Mouse (Mus musculus): ENCODE data around the gene Myo1b.
"Not testable (repeated sequence)": the region's sequence is repeated elsewhere in the genome, so short reads cannot be mapped to it uniquely, and the experiment has no call there.

Gene Myo1b

DNA sequence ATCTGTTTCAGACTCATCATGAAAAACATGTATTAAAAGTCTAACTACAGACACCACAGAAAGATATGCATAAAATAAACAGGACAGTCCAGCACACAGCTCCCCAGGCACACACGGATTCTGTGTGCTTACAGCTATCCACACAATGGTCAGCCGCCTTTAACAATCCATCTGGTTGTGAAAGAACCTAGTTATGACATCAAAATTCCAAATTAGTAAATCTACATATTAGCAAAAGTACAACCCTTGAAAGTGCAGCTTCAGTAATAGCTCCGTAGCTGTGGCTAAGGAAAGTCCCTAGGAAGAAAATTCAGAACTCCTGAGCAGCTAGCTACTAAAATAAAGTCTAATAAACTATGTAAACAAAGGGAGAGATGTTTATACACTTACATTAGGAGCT is 21.1 kb downstream of the Myo1b start:
- DNase-seq = no peak

- peak; percentile 23 to 47 for DNase-seq
These were observed 22.1 kb downstream of the Myo1b start for GRCm38 (mm10) chr1:51893521-51894355.

- DNase-seq = no peak
These were observed 23.9 kb downstream of the Myo1b start for GRCm38 (mm10) chr1:51892005-51892404.

- no peak for DNase-seq
These were observed 27.6 kb downstream of the Myo1b start for GRCm38 (mm10) chr1:51888046-51888813.

DNA sequence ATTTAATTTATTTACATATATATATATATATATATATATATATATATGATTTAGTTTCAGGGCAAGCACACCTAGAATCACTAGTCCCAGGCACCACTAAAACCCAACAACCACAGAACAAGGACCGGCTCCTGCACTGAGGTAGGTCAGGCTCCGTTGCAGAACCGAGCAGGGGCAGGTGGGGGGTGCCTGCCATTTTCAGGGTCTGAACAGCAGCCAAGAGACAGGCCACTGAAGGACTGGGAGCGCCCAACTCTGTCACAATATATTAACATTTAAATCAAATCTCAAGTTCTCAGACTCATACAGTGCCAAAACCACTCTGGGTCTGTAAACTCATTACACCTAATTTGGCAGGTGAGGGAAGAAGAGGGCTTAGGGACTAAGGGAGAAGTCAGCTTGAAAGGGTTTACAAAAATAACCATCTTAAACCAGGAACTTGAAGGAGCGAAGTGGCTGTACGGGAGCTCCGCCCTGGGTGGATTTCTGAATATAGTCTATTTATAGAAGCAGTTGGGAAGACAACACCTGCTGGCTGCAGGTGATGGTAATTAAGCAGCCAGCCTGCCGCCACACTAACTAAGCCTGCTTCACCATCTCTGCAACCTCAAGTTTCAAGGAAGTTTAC is 30.4 kb downstream of the Myo1b start:
- DNase-seq = no peak

DNA sequence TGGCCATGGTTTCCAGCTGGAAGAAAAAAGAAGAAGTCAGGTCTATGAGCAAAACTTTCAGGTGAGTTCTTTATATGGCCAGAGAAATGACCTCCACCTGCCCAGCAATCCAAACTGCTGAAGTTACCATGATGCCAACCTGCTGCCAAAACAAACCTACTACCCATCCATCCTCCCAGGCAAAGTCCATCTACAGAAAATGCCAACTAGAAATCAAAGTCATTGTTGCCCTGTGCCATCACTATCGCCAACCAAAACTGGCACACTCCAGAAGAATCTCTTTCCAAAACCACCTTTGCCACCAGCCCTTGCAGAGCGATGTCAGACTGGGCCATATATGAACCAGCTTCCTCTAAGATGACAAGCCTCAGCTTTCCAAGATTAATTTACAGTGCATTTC is 32.7 kb downstream of the Myo1b start:
- no peak for DNase-seq

- no peak for DNase-seq
These were observed 33.1 kb downstream of the Myo1b start for GRCm38 (mm10) chr1:51882752-51883151.

GRCm38 (mm10) chr1:51879927-51880814 is 35.7 kb downstream of the Myo1b start:
- no peak for DNase-seq

DNA sequence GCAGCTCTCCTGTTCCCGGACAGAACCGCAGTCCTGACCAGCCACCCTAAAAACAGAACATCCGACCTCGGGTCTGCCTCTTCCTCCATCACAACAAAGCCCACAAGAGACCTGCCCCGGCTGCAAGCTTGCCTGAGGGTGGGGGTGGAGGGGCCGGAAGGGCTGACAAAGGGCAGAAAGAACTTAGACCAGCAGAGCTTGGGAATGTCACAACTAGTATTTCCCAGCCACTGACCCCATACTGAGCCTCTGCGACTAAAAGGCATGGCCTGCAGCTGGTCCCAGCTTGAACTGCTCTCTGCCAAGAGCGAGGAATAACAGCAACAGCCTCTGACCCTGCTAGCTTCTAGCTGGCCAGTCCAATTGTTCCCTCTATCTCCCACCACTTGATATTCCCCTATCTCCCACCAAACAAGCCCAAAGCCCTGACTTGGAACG is 36.5 kb downstream of the Myo1b start:
- DNase-seq = peak; percentile 32 to 66

- no peak for DNase-seq
These were observed 40.2 kb downstream of the Myo1b start for GRCm38 (mm10) chr1:51875462-51876225.

- DNase-seq = no peak
These were observed 43.2 kb downstream of the Myo1b start for GRCm38 (mm10) chr1:51872493-51873261.

GRCm38 (mm10) chr1:51871234-51871633 is 44.6 kb downstream of the Myo1b start:
- not testable (repeated sequence) for DNase-seq

- no peak for DNase-seq
These were observed 52.9 kb downstream of the Myo1b start for GRCm38 (mm10) chr1:51862828-51863421.

DNA sequence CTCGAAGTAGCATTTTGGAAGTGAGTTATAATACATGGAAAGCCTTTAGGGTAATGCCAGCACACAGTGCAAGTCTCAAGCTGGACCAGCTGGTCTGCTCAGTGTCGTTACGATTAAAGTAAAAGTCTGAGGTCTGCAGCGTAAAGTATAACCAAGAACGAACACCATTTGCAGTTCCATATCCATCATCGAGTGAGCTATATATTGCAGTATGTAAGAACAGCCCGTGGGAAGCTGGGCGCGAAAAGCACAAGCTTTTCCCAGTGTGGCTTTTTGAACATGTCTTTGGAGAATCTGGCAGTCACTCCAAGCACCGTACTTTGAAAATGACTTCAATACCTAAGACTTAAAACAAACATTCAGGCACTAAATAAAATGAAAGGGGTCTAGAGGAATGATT is 55.0 kb downstream of the Myo1b start:
- no peak for DNase-seq

- no peak for DNase-seq
These were observed 58.9 kb downstream of the Myo1b start for GRCm38 (mm10) chr1:51856946-51857345.

DNA sequence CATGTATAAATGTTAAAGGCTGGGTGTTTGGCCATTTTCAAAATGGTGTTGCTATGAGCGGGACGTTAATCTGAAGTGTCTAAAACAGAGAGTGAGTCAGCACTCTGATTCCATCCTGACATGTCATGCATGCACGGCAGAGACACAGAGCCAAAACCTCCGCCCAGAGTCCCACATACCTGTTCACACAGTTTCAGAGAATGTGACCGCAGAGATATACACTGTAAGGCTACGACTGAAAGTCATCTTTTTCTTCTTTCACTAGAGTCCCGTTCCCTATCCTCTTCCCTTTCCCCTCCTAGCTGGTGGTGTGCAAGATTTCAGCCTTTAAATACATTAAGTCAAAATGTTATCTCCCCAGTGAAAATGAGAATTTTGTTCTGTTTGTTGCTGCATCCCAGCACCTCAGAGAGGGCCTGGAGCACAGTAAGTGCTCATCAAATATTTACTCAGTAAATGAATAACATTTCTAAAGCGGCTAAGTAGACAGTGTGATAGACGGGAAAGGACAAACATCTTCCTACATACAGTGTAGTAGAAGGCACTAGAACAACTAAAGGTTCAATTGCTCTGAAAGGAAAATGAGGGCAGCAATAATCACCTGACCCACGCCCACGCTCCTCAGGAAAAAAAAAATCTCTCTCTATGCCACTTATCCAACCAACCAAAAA is 59.5 kb downstream of the Myo1b start:
- DNase-seq = no peak

DNA sequence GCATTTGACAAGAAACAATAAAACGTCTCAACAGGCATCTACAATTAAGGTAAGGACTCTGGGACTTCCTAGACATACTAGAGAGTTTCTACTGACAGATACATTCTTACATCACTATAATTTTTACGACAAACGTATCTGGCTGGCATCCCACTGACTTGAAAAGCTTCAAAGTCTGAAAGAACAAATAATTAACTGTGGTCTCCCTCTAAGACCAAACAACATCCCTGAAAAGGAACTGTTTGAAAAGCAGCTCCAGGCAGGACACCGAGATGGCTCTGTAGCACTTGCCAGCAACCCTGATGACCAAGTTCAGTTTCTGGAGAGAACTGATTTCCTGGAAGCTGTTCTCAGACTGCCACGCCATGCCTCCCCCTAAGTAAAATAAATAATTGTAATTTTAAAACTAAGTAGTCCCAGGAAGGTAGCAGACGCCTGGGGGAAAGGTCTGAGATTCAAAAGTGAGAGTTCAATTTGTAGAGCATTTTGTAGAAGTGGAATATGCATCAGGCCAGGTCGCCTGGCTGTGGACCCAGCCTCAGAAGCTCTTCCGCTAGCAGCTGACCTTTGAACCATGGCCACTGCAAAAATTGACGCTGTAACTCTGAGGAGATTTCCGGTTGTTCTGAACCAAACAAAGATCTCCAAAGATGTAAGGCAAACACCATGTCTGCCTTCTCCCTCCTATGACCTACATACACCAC is 60.2 kb downstream of the Myo1b start:
- peak; percentile 45 to 55 for DNase-seq

- DNase-seq = no peak
These were observed 63.6 kb downstream of the Myo1b start for GRCm38 (mm10) chr1:51852314-51852713.

DNA sequence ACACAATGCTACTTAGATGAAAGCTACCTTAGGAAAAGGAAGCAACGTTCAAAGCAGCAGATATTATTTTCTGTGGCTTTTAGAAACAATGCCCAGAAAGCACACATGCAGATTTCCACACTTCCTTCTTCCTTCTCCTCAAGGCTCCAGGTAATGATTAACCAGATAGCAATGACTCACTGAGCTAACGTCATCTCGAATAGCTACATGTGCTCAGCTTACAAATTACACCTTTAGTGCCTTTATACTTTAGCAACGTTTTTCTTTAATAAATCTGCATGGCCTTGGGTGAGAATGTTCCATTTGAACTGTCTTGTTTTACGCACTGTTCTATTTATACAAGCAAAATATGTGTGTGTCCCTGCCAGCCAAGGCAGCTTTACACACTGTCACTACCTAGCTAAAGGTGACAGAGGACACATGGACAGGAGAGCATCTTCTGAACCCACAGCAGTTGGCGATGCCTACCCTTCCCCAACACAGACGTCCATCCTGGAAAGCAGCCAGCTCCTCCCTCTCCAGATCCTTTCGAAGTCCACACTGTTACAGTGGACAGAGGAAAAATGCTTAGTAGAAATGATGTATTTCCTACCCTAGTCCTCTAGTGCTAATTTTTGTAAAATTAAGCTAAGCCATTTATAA is 66.2 kb downstream of the Myo1b start:
- DNase-seq = peak in 1 of 2 experiments; percentile 11

All from kidney, postnatal 25 days (tissue).